Mouse (Mus musculus) neural tube, embryonic 13.5 days (tissue): ENCODE measurements around the gene Abhd14b. TPM values are rescaled to one million over a fixed set of nuclear protein-coding genes. Genes with fewer than 3 reads are reported as not detected.
A peak's percentile ranks its signal among the peaks of the same experiment; 100 is the strongest.

ENCODE experiments used
- ATAC-seq: fragments of 200-750 bp; cut with Nextera tagmentation; 2 replicates; pipeline ENCODE4 v1.8.0; 2017; ENCODE audit warnings: low read depth, mild to moderate bottlenecking, moderate TSS enrichment, moderate library complexity
- H3K27ac ChIP-seq: fragments of 300-500 bp; sonication (generic); replicated peaks from 2 replicates; pipeline ENCODE4 v1.5.1; 2015; ENCODE audit warnings: moderate library complexity, mild to moderate bottlenecking, inconsistent platforms
- H3K27me3 ChIP-seq: fragments of 300-500 bp; sonication (generic); 2 replicates; pipeline ENCODE4 v1.6.1; 2015; ENCODE audit warnings: mild to moderate bottlenecking, inconsistent platforms
- H3K36me3 ChIP-seq: fragments of 300-500 bp; sonication (generic); 2 replicates; pipeline ENCODE4 v1.6.1; 2015; ENCODE audit warnings: mild to moderate bottlenecking, inconsistent platforms
- H3K4me1 ChIP-seq: fragments of 300-500 bp; sonication (generic); replicated peaks from 2 replicates; pipeline ENCODE4 v1.6.1; 2015; ENCODE audit warnings: inconsistent platforms
- H3K4me2 ChIP-seq: fragments of 300-500 bp; sonication (generic); 2 replicates; pipeline ENCODE4 v1.6.1; 2015; ENCODE audit warnings: inconsistent platforms, mild to moderate bottlenecking, moderate library complexity
- H3K4me3 ChIP-seq: fragments of 300-500 bp; sonication (generic); 2 replicates; pipeline ENCODE4 v1.5.1; 2015; ENCODE audit warnings: mild to moderate bottlenecking, inconsistent platforms
- H3K9ac ChIP-seq: fragments of 300-500 bp; sonication (generic); 2 replicates; pipeline ENCODE4 v1.6.1; 2015; ENCODE audit warnings: moderate library complexity, mild to moderate bottlenecking, inconsistent platforms
- H3K9me3 ChIP-seq: fragments of 300-500 bp; sonication (generic); 2 replicates; pipeline ENCODE4 v1.6.1; 2016; ENCODE audit warnings: inconsistent platforms
- WGBS: fragments of 180-500 bp; shearing (Covaris S2); methylation state at CpG from one replicate; pipeline ENCODE4 v1.1.7; 2015; 5-methylcytosine and 5-hydroxymethylcytosine counted together
- polyA plus RNA-seq: library from polyadenylated mRNA; unstranded; fragments of >200 nt; fragmentation: Nextera tagmentation; extraction: Ambion mirVana; gene quantifications from 2 replicates; pipeline ENCODE4 v1.2.1, GENCODE M21; 2015

Gene Abhd14b
- 5.9 and 6.9 TPM in 2 replicates for polyA plus RNA-seq

- Histone ChIP-seq H3K9ac (peak within 1 kb of the TSS; percentile 80), H3K4me1 (peaks cover 61% of the 10 kb centered on the region), H3K9me3 (no peaks in the 10 kb centered on the region), H3K4me3 (peak within 1 kb of the TSS; percentile 56), H3K36me3 (no peaks in the 10 kb centered on the region), H3K4me2 (peak within 1 kb of the TSS; percentile 77), H3K27ac (peak within 1 kb of the TSS; percentile 78), H3K27me3 (no peaks in the 10 kb centered on the region)
- WGBS = under 1% methylated on average over 24 of the region's 24 CpGs
- peak; percentile 68 for ATAC-seq
Observed at GRCm38 (mm10) chr9:106447348-106447747, at the start of gene Abhd14b, which contains the start of gene Abhd14a. TSS of gene Abhd14b (plus strand) at chr9:106447459. TSS of gene Abhd14a (minus strand) at chr9:106447678.

GRCm38 (mm10) chr9:106397733-106398132, 49.5 kb upstream of the Abhd14b start:
- Histone ChIP-seq H3K9ac (no peak overlapping the region), H3K36me3 (no peaks in the 10 kb centered on the region), H3K27ac (no peak overlapping the region), H3K4me3 (no peak overlapping the region), H3K27me3 (no peaks in the 10 kb centered on the region), H3K9me3 (no peaks in the 10 kb centered on the region), H3K4me2 (no peak overlapping the region), H3K4me1 (peaks cover 24% of the 10 kb centered on the region)
- ATAC-seq = no peak
- 77% methylated on average over 4 of the region's 4 CpGs for WGBS

GRCm38 (mm10) chr9:106398667-106399311, 48.5 kb upstream of the Abhd14b start:
- Histone ChIP-seq H3K36me3 (no peaks in the 10 kb centered on the region), H3K27ac (no peak overlapping the region), H3K4me3 (no peak overlapping the region), H3K9me3 (no peaks in the 10 kb centered on the region), H3K4me1 (peaks cover 19% of the 10 kb centered on the region), H3K4me2 (no peak overlapping the region), H3K9ac (no peak overlapping the region), H3K27me3 (no peaks in the 10 kb centered on the region)
- ATAC-seq = no peak
- WGBS = 80% methylated on average over 9 of the region's 9 CpGs

GRCm38 (mm10) chr9:106399808-106400207, 47.5 kb upstream of the Abhd14b start:
- Histone ChIP-seq H3K27ac (no peak overlapping the region), H3K36me3 (no peaks in the 10 kb centered on the region), H3K4me1 (peaks cover 9% of the 10 kb centered on the region), H3K4me2 (no peak overlapping the region), H3K27me3 (no peaks in the 10 kb centered on the region), H3K9ac (no peak overlapping the region), H3K4me3 (no peak overlapping the region), H3K9me3 (no peaks in the 10 kb centered on the region)
- ATAC-seq = no peak
- WGBS = 89% methylated on average over 3 of the region's 3 CpGs

GRCm38 (mm10) chr9:106402149-106402548, 45.1 kb upstream of the Abhd14b start:
- Histone ChIP-seq H3K4me3 (no peak overlapping the region), H3K36me3 (no peaks in the 10 kb centered on the region), H3K9me3 (no peaks in the 10 kb centered on the region), H3K27me3 (no peaks in the 10 kb centered on the region), H3K27ac (no peak overlapping the region), H3K4me2 (no peak overlapping the region), H3K9ac (no peak overlapping the region), H3K4me1 (peaks cover 5% of the 10 kb centered on the region; the same call in 1 of the 2 replicates)
- WGBS = 88% methylated on average over 5 of the region's 5 CpGs
- no peak for ATAC-seq

- H3K4me3 ChIP-seq = no peak overlapping the region
- no peak for ATAC-seq
- H3K9me3 ChIP-seq = no peaks in the 10 kb centered on the region
- peaks cover 5% of the 10 kb centered on the region; the same call in 1 of the 2 replicates for H3K4me1 ChIP-seq
- no peak overlapping the region for H3K27ac ChIP-seq
- H3K9ac ChIP-seq = no peak overlapping the region
- 84% methylated on average over 16 of the region's 16 CpGs for WGBS
- no peaks in the 10 kb centered on the region for H3K36me3 ChIP-seq
- no peaks in the 10 kb centered on the region for H3K27me3 ChIP-seq
- no peak overlapping the region for H3K4me2 ChIP-seq
Observed at GRCm38 (mm10) chr9:106402607-106403375, 44.5 kb upstream of the Abhd14b start.

GRCm38 (mm10) chr9:106405275-106405674, 42.0 kb upstream of the Abhd14b start:
- Histone ChIP-seq H3K4me1 (peaks cover 5% of the 10 kb centered on the region; the same call in 1 of the 2 replicates), H3K9ac (no peak overlapping the region), H3K27me3 (no peaks in the 10 kb centered on the region), H3K4me2 (no peak overlapping the region), H3K4me3 (no peak overlapping the region), H3K27ac (no peak overlapping the region), H3K36me3 (no peaks in the 10 kb centered on the region), H3K9me3 (no peaks in the 10 kb centered on the region)
- 52% methylated on average over 6 of the region's 6 CpGs for WGBS
- no peak for ATAC-seq

- peaks cover 5% of the 10 kb centered on the region; the same call in 1 of the 2 replicates for H3K4me1 ChIP-seq
- no peak overlapping the region for H3K4me2 ChIP-seq
- no peaks in the 10 kb centered on the region for H3K36me3 ChIP-seq
- no peak overlapping the region for H3K27ac ChIP-seq
- 63% methylated on average over 8 of the region's 8 CpGs for WGBS
- H3K9ac ChIP-seq = no peak overlapping the region
- no peak for ATAC-seq
- H3K4me3 ChIP-seq = no peak overlapping the region
- no peaks in the 10 kb centered on the region for H3K27me3 ChIP-seq
- no peaks in the 10 kb centered on the region for H3K9me3 ChIP-seq
Observed at GRCm38 (mm10) chr9:106406443-106407078, 40.7 kb upstream of the Abhd14b start.

GRCm38 (mm10) chr9:106409096-106409495, 38.2 kb upstream of the Abhd14b start:
- no peak for ATAC-seq
- Histone ChIP-seq H3K9ac (no peak overlapping the region), H3K27me3 (no peaks in the 10 kb centered on the region), H3K36me3 (no peaks in the 10 kb centered on the region), H3K27ac (no peak overlapping the region), H3K4me3 (no peak overlapping the region), H3K4me1 (peaks cover 5% of the 10 kb centered on the region; the same call in 1 of the 2 replicates), H3K9me3 (no peaks in the 10 kb centered on the region), H3K4me2 (no peak overlapping the region)
- 94% methylated on average over 4 of the region's 4 CpGs for WGBS

- H3K4me2 ChIP-seq = no peak overlapping the region
- no peak overlapping the region for H3K4me3 ChIP-seq
- WGBS = 43% methylated on average over 2 of the region's 2 CpGs
- ATAC-seq = no peak
- H3K36me3 ChIP-seq = no peaks in the 10 kb centered on the region
- H3K27me3 ChIP-seq = no peaks in the 10 kb centered on the region
- H3K9me3 ChIP-seq = no peaks in the 10 kb centered on the region
- no peak overlapping the region for H3K9ac ChIP-seq
- peaks cover 5% of the 10 kb centered on the region; the same call in 1 of the 2 replicates for H3K4me1 ChIP-seq
- H3K27ac ChIP-seq = no peak overlapping the region
Observed at GRCm38 (mm10) chr9:106410086-106410650, 37.1 kb upstream of the Abhd14b start.

GRCm38 (mm10) chr9:106411091-106411594, 36.1 kb upstream of the Abhd14b start:
- Histone ChIP-seq H3K4me2 (no peak overlapping the region), H3K9ac (no peak overlapping the region), H3K4me3 (no peak overlapping the region), H3K9me3 (no peaks in the 10 kb centered on the region), H3K27ac (no peak overlapping the region), H3K36me3 (no peaks in the 10 kb centered on the region), H3K4me1 (peaks cover 4% of the 10 kb centered on the region; the same call in 1 of the 2 replicates), H3K27me3 (no peaks in the 10 kb centered on the region)
- 77% methylated on average over 9 of the region's 9 CpGs for WGBS
- no peak for ATAC-seq
